Mouse (Mus musculus) neural tube, embryonic 15.5 days (tissue): Measurements from ENCODE around the gene Gcm1. TPM values are rescaled to one million over a fixed set of nuclear protein-coding genes. Genes with fewer than 3 reads are reported as not detected.

Source experiments
- ATAC-seq: fragments of 200-750 bp; cut with Nextera tagmentation; 2 replicates; pipeline ENCODE4 v1.8.0; 2017; ENCODE audit warnings: mild to moderate bottlenecking, moderate TSS enrichment, moderate library complexity; ENCODE audit not compliant: low FRiP score
- H3K27ac ChIP-seq: fragments of 300-500 bp; sonication (generic); replicated peaks from 2 replicates; pipeline ENCODE4 v1.5.1; 2015; ENCODE audit warnings: mild to moderate bottlenecking, inconsistent platforms
- H3K27me3 ChIP-seq: fragments of 300-500 bp; sonication (generic); replicated peaks from 2 replicates; pipeline ENCODE4 v1.6.1; 2015; ENCODE audit warnings: inconsistent platforms
- H3K36me3 ChIP-seq: fragments of 300-500 bp; sonication (generic); 2 replicates; pipeline ENCODE4 v1.6.1; 2015; ENCODE audit warnings: inconsistent platforms
- H3K4me1 ChIP-seq: fragments of 300-500 bp; sonication (generic); 2 replicates; pipeline ENCODE4 v1.6.1; 2015; ENCODE audit warnings: inconsistent platforms
- H3K4me2 ChIP-seq: fragments of 300-500 bp; sonication (generic); 2 replicates; pipeline ENCODE4 v1.6.1; 2015; ENCODE audit warnings: inconsistent platforms, mild to moderate bottlenecking, moderate library complexity
- H3K4me3 ChIP-seq: fragments of 300-500 bp; sonication (generic); replicated peaks from 2 replicates; pipeline ENCODE4 v1.5.1; 2015; ENCODE audit warnings: mild to moderate bottlenecking, inconsistent platforms
- H3K9ac ChIP-seq: fragments of 300-500 bp; sonication (generic); replicated peaks from 2 replicates; pipeline ENCODE4 v1.6.1; 2015; ENCODE audit warnings: mild to moderate bottlenecking, inconsistent platforms
- H3K9me3 ChIP-seq: fragments of 300-500 bp; sonication (generic); replicated peaks from 2 replicates; pipeline ENCODE4 v1.6.1; 2016; ENCODE audit warnings: inconsistent platforms
- WGBS: fragments of 180-500 bp; shearing (Covaris S2); methylation state at CpG from one replicate; pipeline ENCODE4 v1.1.7; 2015; ENCODE audit warnings: mixed read lengths; 5-methylcytosine and 5-hydroxymethylcytosine counted together
- polyA plus RNA-seq: library from polyadenylated mRNA; unstranded; fragments of >200 nt; fragmentation: Nextera tagmentation; extraction: Ambion mirVana; gene quantifications from 2 replicates; pipeline ENCODE4 v1.2.1, GENCODE M21; 2015

The Gcm1 gene
- not detected in 2 replicates for polyA plus RNA-seq

- no peaks in the 10 kb centered on the region for H3K36me3 ChIP-seq
- H3K4me2 ChIP-seq: no peak within 1 kb of the TSS
- no peak for ATAC-seq
- no peak within 1 kb of the TSS for H3K9ac ChIP-seq
- 59% methylated on average over 3 of the region's 3 CpGs for WGBS
- H3K9me3 ChIP-seq: no peaks in the 10 kb centered on the region
- no peak within 1 kb of the TSS for H3K4me3 ChIP-seq
- H3K4me1 ChIP-seq: no peaks in the 10 kb centered on the region
- no peaks in the 10 kb centered on the region for H3K27me3 ChIP-seq
- H3K27ac ChIP-seq: no peak within 1 kb of the TSS
Measured at GRCm38 (mm10) chr9:78051677-78052076, at the start of gene Gcm1. TSS of gene Gcm1 (plus strand) at chr9:78051924.

- Histone ChIP-seq H3K9ac (no peak overlapping the region), H3K4me1 (peaks cover 3% of the 10 kb centered on the region; the same call in 1 of the 2 replicates), H3K36me3 (no peaks in the 10 kb centered on the region), H3K9me3 (no peaks in the 10 kb centered on the region), H3K4me2 (no peak overlapping the region), H3K4me3 (no peak overlapping the region), H3K27me3 (no peaks in the 10 kb centered on the region), H3K27ac (no peak overlapping the region)
- WGBS: 79% methylated on average over 2 of the region's 2 CpGs
- no peak for ATAC-seq
Measured at GRCm38 (mm10) chr9:78003278-78003677, 48.4 kb upstream of the Gcm1 start.

GRCm38 (mm10) chr9:78005481-78005880 lies 46.2 kb upstream of the Gcm1 start:
- Histone ChIP-seq H3K36me3 (no peaks in the 10 kb centered on the region), H3K4me3 (no peak overlapping the region), H3K27ac (no peak overlapping the region), H3K4me1 (peaks cover 3% of the 10 kb centered on the region; the same call in 1 of the 2 replicates), H3K27me3 (no peaks in the 10 kb centered on the region), H3K4me2 (no peak overlapping the region), H3K9ac (no peak overlapping the region), H3K9me3 (no peaks in the 10 kb centered on the region)
- ATAC-seq: no peak
- 60% methylated on average over 3 of the region's 3 CpGs for WGBS

- H3K27me3 ChIP-seq: no peaks in the 10 kb centered on the region
- no peaks in the 10 kb centered on the region for H3K36me3 ChIP-seq
- H3K27ac ChIP-seq: no peak overlapping the region
- H3K9me3 ChIP-seq: no peaks in the 10 kb centered on the region
- no peak overlapping the region for H3K9ac ChIP-seq
- ATAC-seq: no peak
- H3K4me3 ChIP-seq: no peak overlapping the region
- no peak overlapping the region for H3K4me2 ChIP-seq
- WGBS: 57% methylated on average over 19 of the region's 19 CpGs
- H3K4me1 ChIP-seq: peaks cover 3% of the 10 kb centered on the region; the same call in 1 of the 2 replicates
Measured at GRCm38 (mm10) chr9:78006209-78007001, 45.3 kb upstream of the Gcm1 start.

GRCm38 (mm10) chr9:78009382-78009781 lies 42.3 kb upstream of the Gcm1 start:
- no peak for ATAC-seq
- WGBS: 94% methylated on average over 7 of the region's 7 CpGs
- Histone ChIP-seq H3K9me3 (no peaks in the 10 kb centered on the region), H3K4me2 (no peak overlapping the region), H3K27me3 (no peaks in the 10 kb centered on the region), H3K4me1 (peaks cover 3% of the 10 kb centered on the region; the same call in 1 of the 2 replicates), H3K4me3 (no peak overlapping the region), H3K27ac (no peak overlapping the region), H3K9ac (no peak overlapping the region), H3K36me3 (no peaks in the 10 kb centered on the region)

GRCm38 (mm10) chr9:78010187-78010586 lies 41.5 kb upstream of the Gcm1 start:
- Histone ChIP-seq H3K27me3 (no peaks in the 10 kb centered on the region), H3K27ac (no peak overlapping the region), H3K4me2 (no peak overlapping the region), H3K9me3 (no peaks in the 10 kb centered on the region), H3K4me3 (no peak overlapping the region), H3K4me1 (peaks cover 3% of the 10 kb centered on the region; the same call in 1 of the 2 replicates), H3K9ac (no peak overlapping the region), H3K36me3 (no peaks in the 10 kb centered on the region)
- no peak for ATAC-seq
- 77% methylated on average over 5 of the region's 5 CpGs for WGBS

DNA sequence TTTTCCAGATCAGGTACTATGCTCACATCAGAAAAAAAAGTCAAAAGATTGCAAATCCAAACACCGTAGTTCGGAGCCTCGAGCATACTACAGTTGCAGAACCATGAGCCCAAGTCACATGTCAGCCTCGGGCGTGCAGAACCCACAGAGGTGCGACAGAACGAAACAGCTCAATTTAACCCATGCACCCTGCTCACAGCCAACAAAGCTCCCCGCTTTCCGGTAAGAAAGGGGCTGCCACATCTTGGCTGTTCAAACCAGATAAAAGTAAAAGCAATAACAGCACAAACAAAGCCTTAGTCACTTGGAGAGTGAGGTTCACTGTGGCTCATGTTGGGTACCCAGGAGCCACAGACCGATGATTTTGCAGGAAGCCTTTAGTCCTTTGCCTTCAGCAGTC lies 41.0 kb upstream of the Gcm1 start:
- Histone ChIP-seq H3K4me3 (no peak overlapping the region), H3K4me1 (peaks cover 3% of the 10 kb centered on the region; the same call in 1 of the 2 replicates), H3K27ac (no peak overlapping the region), H3K36me3 (no peaks in the 10 kb centered on the region), H3K4me2 (no peak overlapping the region), H3K27me3 (no peaks in the 10 kb centered on the region), H3K9ac (no peak overlapping the region), H3K9me3 (no peaks in the 10 kb centered on the region)
- ATAC-seq: no peak
- 90% methylated on average over 10 of the region's 10 CpGs for WGBS

DNA sequence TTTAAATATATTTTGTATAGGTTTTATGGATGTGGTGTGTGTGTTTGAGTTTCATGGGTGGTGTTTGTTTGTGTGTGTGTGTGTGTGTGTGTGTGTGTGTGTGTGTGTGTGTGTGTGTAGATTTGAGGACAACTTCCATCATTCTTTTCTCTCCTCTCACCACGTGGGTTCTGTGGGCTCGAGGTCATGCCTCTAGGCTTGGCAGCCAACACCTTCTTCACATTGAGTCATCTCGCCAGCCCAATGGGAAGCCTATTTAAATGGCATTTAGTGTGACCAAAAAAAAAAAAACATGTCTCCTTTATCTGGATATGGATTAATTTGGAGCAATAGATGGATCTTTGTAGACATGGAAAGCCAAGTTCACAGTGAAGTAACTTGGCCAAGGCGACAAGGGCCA lies 39.7 kb upstream of the Gcm1 start:
- no peak overlapping the region for H3K4me3 ChIP-seq
- no peak overlapping the region for H3K27ac ChIP-seq
- no peak overlapping the region for H3K9ac ChIP-seq
- 85% methylated on average over 4 of the region's 4 CpGs for WGBS
- H3K4me1 ChIP-seq: no peaks in the 10 kb centered on the region
- H3K36me3 ChIP-seq: no peaks in the 10 kb centered on the region
- ATAC-seq: no peak
- no peak overlapping the region for H3K4me2 ChIP-seq
- H3K9me3 ChIP-seq: no peaks in the 10 kb centered on the region
- H3K27me3 ChIP-seq: no peaks in the 10 kb centered on the region

DNA sequence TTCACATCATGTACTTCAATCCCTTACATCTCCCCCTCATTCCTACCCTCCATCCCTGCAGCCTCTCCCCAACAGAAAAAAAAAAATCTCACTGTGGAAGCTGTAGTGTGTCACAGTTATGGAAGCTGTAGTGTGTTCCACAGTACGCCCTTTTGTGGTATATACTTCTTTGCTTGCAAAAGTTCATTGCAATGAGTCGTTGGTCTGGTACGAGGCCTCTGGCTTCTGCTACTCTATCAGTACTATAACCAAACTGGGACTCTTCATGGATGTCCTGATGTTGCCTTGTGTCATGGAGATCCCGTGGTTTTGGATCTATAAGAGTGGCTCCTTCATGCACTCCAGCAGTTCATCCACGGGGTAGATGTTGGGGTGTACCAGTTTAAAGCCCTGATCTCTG lies 39.0 kb upstream of the Gcm1 start:
- H3K9ac ChIP-seq: no peak overlapping the region
- 94% methylated on average over 5 of the region's 5 CpGs for WGBS
- H3K27ac ChIP-seq: no peak overlapping the region
- H3K4me3 ChIP-seq: no peak overlapping the region
- H3K36me3 ChIP-seq: no peaks in the 10 kb centered on the region
- H3K4me2 ChIP-seq: no peak overlapping the region
- no peaks in the 10 kb centered on the region for H3K4me1 ChIP-seq
- no peaks in the 10 kb centered on the region for H3K9me3 ChIP-seq
- no peak for ATAC-seq
- H3K27me3 ChIP-seq: no peaks in the 10 kb centered on the region

- WGBS: 34% methylated on average over 1 of the region's 1 CpGs
- no peak for ATAC-seq
Measured at GRCm38 (mm10) chr9:78013813-78014212, 37.9 kb upstream of the Gcm1 start.

DNA sequence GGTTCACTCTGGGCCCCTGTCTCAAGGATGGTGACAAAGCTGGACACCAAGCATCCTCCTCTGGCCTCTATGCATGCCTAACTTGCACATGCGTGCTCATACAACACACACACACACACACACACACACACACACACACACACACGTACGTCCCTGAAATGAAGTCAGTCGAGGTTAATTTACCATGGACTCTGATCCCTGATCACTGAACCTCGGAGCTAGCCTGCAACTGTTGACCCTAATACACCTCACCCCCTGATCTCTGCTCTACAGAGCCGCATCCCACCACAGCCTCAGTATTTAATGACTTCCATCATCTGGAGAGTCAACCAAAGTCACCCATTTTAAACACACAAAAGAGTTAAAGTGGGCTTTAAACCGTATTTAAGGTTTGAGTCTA lies 35.9 kb upstream of the Gcm1 start:
- no peaks in the 10 kb centered on the region for H3K36me3 ChIP-seq
- H3K9ac ChIP-seq: no peak overlapping the region
- no peak overlapping the region for H3K4me2 ChIP-seq
- WGBS: 84% methylated on average over 7 of the region's 7 CpGs
- ATAC-seq: no peak
- no peaks in the 10 kb centered on the region for H3K4me1 ChIP-seq
- H3K9me3 ChIP-seq: no peaks in the 10 kb centered on the region
- H3K27me3 ChIP-seq: 0 out of 2 replicates have a peak, but pooled peaks cover 4% of the 10 kb centered on the region
- no peak overlapping the region for H3K27ac ChIP-seq
- H3K4me3 ChIP-seq: no peak overlapping the region

More at GRCm38 (mm10) chr9:78013813-78014212, 37.9 kb upstream of the Gcm1 start:
- Histone ChIP-seq H3K4me3 (no peak overlapping the region), H3K27ac (no peak overlapping the region), H3K36me3 (no peaks in the 10 kb centered on the region), H3K9me3 (no peaks in the 10 kb centered on the region), H3K4me2 (no peak overlapping the region), H3K9ac (no peak overlapping the region), H3K4me1 (no peaks in the 10 kb centered on the region), H3K27me3 (no peaks in the 10 kb centered on the region)

- peaks cover 4% of the 10 kb centered on the region; the same call in 1 of the 2 replicates for H3K4me1 ChIP-seq
- H3K9ac ChIP-seq: no peak overlapping the region
- WGBS: 79% methylated on average over 15 of the region's 15 CpGs
- no peak for ATAC-seq
- H3K9me3 ChIP-seq: no peaks in the 10 kb centered on the region
- H3K4me2 ChIP-seq: no peak overlapping the region
- H3K4me3 ChIP-seq: no peak overlapping the region
- 0 out of 2 replicates have a peak, but pooled peaks cover 4% of the 10 kb centered on the region for H3K27me3 ChIP-seq
- H3K27ac ChIP-seq: no peak overlapping the region
- no peaks in the 10 kb centered on the region for H3K36me3 ChIP-seq
Measured at GRCm38 (mm10) chr9:78016288-78016687, 35.4 kb upstream of the Gcm1 start.
